Mouse (Mus musculus) lung, postnatal 4 days (tissue): ENCODE data around the gene Zmat3.

Experiments
- DNase-seq, 2 experiments: peaks; one replicate each; pipeline ENCODE4 v3.0.0; 2021

The Zmat3 gene

GRCm38 (mm10) chr3:32367516-32367915 is 1.7 kb upstream of the Zmat3 start:
- DNase-seq, result no peak

GRCm38 (mm10) chr3:32366246-32366734 is 476 bp upstream of the Zmat3 start:
- no peak for DNase-seq

DNA sequence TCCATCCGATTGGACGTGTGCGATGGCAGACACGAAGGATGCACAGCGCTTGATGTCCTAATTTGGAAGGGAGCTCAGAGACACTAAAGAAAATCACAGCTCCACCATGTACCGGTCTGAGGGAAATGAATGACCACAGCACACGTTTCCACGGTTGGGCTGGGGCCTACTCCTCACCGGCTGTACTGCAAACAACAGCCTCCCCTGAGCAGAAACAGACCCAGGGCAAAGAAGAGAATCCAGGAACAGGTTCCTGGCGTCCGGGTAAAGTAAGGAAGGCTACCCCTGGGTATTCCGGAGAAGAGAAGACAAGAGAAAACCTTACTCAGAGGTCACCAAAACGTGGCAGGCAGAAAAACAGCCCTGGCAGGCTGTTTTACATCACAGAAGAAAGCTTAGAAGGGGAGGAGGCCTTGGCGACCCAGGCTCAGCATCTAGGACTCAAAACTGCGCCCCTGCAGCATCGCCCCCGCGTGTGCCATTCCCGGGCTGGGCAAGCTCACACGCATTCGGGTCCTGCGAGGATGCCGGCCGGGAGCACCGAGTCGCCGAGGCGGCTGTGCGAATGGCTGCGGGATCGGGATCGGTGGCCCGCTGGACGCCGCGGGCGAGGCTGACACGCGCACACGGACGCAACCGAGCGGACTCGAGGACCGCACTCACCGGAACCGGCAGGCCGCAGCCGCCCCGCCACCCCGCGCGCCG is 821 bp downstream of the Zmat3 start:
- DNase-seq, result no peak

- no peak for DNase-seq
These were observed 1.6 kb downstream of the Zmat3 start for GRCm38 (mm10) chr3:32364195-32364594.

DNA sequence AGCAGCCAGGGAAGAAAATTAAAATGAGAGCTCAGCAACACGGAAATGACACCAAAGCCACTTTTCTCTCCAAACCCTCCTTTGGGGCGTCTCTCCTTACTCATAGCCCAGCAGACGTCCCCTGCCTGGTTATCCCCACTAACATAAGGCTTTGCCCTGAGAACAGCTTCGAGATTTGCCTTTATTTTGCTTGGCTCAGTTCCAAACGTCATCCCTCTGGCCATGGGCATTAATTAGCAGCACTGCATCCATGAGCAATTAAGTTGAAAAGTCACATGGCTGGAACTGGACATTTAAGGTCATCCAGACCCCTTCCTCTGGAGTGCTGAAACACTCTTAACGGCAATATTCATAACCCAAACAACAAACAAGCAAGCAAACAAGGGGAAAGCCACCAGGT is 4.6 kb downstream of the Zmat3 start:
- no peak for DNase-seq

DNA sequence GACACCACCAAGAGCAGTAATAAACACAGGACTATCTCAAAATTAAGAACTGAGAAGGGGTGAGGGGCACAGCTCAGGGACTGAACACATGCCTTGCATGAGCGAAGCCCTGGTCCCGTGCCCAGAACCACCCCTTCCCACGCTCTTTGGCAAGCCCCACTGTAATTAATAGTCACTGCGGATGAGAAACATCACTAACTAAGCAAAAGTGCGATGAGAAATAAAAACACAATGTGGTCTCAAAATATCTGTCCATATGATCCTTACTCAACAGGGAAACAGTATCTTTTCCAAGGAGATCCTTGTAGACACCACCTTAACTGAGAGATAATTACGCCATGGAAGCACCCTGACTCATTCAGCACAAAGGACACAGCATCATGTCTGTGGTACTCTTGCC is 17.9 kb downstream of the Zmat3 start:
- no peak for DNase-seq

DNA sequence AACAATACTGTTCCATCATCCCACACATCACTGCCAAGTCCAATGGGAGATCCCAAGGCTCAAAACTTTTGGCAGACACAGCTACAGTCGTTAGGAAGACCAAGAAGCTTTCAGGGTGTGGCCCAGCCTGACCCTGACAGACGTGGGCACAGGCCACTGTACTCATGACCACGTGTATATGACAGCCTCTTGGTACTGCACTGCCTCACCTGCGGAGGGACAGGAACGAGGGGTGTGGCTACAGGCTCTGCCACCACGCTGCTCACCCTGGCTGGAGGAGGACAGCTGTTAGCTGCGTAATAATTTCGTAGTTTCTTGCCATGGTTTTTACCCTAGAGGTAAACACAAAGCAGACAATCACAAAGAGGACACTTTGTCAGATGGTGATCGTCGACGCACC is 20.6 kb downstream of the Zmat3 start:
- DNase-seq, result no peak

GRCm38 (mm10) chr3:32344825-32345224 is 21.0 kb downstream of the Zmat3 start:
- no peak for DNase-seq

DNA sequence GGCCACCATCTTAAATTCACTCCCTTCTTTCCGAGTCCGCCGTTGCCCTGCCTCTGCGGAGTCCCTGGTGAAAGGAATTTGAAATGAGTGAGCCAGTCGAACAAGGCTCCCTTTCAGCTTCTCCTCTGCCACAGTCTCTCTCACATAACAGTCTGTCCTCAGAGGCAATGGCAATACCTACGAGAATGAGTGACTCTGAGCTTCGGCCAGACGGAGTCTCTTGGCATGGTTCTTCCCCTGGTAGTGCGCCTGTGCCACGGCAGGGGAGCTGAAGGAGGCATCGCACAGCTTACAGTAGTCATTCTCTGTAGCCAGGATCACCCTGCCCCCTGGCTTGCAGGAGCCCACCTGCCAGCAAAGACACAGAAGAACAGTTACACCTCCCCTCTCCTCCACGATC is 22.4 kb downstream of the Zmat3 start:
- DNase-seq, result no peak

DNA sequence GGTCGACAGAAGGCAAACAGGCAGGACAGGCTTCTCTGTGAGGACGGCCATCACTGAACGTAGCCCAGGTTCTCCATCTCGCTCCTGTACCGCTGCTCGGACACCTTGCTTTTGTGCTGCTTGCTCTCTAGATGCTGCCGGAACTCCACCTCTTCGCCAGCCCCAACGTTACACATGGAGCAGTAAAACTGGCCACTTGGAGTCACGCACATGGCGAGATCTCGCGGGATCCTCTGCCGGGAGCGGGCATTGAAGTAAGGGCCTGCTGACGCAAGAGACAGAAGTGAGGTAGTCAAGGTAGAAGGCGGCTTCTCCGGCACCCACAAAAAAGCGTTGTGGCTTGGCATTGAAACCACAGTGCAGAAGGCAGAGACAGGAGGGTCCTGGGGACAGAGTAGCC is 24.4 kb downstream of the Zmat3 start:
- no peak for DNase-seq

GRCm38 (mm10) chr3:32338231-32338630 is 27.6 kb downstream of the Zmat3 start:
- DNase-seq, result no peak

GRCm38 (mm10) chr3:32337770-32338169 is 28.0 kb downstream of the Zmat3 start:
- DNase-seq, result no peak

GRCm38 (mm10) chr3:32334901-32335300 is 30.9 kb downstream of the Zmat3 start:
- DNase-seq, result peak; percentile 69 to 82

GRCm38 (mm10) chr3:32333456-32334086 is 32.2 kb downstream of the Zmat3 start:
- peak; percentile 62 to 81 for DNase-seq

GRCm38 (mm10) chr3:32317901-32318416 is 47.9 kb downstream of the Zmat3 start:
- no peak for DNase-seq

- DNase-seq, result peak; percentile 34 to 37
These were observed 48.5 kb downstream of the Zmat3 start for GRCm38 (mm10) chr3:32317165-32317900.

DNA sequence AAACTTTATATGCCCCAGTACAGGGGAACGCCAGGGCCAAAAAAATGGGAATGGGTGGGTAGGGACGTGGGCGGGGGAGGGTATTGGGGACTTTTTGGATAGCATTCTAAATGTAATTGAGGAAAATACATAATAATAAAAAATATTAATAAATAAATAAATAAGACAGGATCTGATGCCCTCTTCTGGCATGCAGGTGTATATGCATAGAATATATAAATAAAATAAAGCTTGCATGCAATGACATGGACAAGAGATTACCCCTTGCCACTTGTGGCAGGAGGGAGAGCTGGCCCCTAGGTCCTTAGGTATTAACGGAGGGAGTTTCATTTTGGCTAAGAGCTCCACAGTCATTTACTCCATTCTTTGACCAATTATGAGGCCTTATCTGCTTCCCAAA is 51.1 kb downstream of the Zmat3 start:
- DNase-seq, result no peak

- no peak for DNase-seq
These were observed 61.6 kb downstream of the Zmat3 start for GRCm38 (mm10) chr3:32304171-32304570.

DNA sequence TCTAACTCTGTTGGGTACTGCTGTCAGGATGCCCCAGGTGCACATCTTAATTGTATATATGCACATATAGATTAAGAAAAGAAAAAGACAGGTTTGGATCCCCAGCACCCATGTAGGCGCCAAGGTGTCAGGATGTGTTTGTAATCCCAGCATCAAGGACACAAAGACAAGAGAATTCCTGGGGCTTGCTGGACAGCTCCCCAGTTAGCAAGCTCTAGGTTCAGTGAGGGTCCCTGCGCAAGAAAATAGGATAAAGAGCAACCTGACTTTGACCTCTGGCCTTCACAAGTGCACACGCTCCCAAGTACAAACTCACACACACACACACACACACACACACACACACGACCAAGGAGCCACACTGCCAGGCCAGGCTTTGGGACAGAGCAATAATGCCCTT is 73.8 kb downstream of the Zmat3 start:
- no peak for DNase-seq
